Mouse (Mus musculus): Measurements from ENCODE around the gene Ckap5. TPM values are rescaled to one million over a fixed set of nuclear protein-coding genes. Genes with fewer than 3 reads are reported as not detected.

Gene Ckap5
- total RNA-seq, 2 experiments from 2014 or later = 27.0 TPM

DNA sequence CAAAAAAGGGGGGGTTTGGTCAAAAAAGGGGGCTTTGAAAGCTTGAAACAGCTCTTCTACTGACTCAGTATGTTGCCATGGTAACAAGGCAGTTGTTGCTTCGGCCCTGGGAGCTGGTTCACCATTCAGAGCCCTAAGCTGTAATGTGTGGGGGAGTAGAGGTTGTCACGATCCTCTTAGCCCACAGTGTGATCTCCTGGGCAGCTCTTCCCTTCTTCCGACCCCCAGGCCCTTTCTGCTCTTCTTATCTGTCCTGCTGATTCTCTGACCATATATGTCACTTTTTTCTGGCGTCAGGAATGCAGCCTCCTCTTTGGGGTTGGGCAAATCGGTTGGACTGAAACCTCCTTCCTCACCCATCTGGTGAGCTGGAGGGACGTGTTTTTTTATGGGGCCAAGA is 126.3 kb downstream of the Ckap5 start:
- DNase-seq = no peak

GRCm38 (mm10) chr2:91655388-91655787 is 128.8 kb downstream of the Ckap5 start:
- DNase-seq = no peak

DNA sequence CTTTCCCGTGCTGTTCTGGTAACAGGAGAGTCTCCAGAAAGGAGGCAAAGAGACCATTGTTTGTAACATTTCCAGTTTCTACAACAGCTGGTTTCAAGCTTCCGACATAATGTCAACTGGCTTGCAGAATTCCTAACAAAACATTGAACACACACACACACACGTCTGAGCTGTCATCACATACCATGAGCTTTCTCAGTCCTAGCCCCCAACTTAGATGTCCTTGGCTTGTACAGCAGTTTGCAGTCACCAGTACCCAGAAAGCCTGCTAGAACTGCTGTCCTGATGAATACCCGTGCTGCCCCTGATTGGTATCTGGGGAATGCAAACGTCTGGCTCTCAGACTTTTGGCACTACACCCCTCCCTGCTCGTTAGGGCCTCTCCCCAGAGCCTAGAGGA is 129.3 kb downstream of the Ckap5 start:
- DNase-seq = no peak

- no peak for DNase-seq
Observed at GRCm38 (mm10) chr2:91656774-91657173, 130.2 kb downstream of the Ckap5 start.

- DNase-seq = no peak
Observed at GRCm38 (mm10) chr2:91659657-91660056, 133.1 kb downstream of the Ckap5 start.

- no peak for DNase-seq
Observed at GRCm38 (mm10) chr2:91660981-91661380, 134.4 kb downstream of the Ckap5 start.

DNA sequence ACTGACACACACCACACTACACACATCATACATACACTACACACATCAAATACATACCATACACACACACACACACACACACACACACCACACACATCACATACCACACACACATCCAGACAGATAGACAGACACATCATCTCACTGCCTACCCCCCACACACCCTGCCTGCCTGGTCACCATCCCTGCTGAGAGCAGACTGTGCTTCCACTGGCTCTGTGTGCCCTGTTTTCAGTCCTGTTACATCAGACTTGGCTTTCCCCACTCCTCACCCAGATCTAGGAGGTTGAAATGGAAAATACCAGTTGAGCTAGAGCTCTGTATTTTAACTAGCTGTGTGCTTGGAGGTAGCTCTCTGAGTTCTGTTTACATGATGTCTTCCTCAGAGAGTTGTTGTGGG is 138.2 kb downstream of the Ckap5 start:
- DNase-seq = no peak

DNA sequence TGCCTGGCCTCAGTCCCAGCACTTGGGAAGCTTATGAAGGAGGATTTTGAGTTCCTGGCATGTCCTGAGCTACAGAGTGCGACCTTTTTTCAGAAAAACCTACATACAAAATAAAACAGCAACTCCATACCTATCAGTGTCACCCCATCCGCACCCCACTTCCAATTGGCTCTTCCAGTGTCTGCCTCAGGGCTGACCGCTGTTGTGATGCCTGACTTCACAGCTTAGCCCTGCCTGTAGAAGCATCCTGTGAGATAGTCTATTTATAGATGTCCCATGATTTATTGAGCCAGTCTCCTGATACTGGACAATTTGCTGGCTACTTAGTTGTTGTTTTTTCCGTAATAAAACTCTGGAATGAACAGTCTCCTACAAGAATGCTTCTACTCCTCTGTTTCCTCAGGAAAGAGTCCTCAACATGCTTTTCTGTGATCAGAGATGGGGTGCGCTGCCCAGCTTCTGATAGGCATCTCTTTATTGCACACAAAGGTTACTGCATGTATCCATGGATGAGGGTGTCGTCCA is 139.9 kb downstream of the Ckap5 start:
- no peak for DNase-seq

DNA sequence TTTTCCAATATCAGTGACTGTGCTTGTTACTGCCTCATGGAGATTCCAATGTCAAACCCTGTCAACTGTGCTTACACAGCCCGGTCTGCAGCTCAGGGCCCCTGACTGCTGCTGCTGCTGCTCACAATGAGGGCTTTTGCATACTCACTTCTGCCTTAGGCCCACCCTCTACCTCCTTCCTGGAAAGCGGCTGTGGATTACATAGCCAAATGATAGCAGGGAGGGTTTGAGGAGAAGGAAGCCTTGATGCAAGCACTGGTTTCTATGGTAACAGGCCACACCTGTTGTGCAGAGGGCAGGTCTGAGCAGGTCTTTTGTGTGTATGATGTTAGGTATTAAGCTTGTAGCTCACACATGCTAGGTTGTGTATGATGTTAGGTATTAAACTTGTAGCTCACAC is 141.2 kb downstream of the Ckap5 start:
- DNase-seq = no peak

- DNase-seq = no peak
Observed at GRCm38 (mm10) chr2:91669326-91669725, 142.8 kb downstream of the Ckap5 start.

- DNase-seq = no peak
Observed at GRCm38 (mm10) chr2:91670038-91670437, 143.5 kb downstream of the Ckap5 start.

Other genes with a start within 250 kb of the Ckap5 start
- gene 1110051M20Rik, start 82.1 kb upstream of the Ckap5 start, total RNA-seq (2021) = 10 to 100 TPM; 12.6 to 13.6 TPM
- gene Lrp4, start 69.3 kb upstream of the Ckap5 start, total RNA-seq (2021) = 10 to 100 TPM in 1 of 2 experiments, 1 to 10 TPM in 1; 8.9 to 12.1 TPM
- under 1 TPM in 1 of 2 experiments, not detected in 1; 0.26 TPM for gene F2, start 109.7 kb downstream of the Ckap5 start, total RNA-seq (2021)
- gene Zfp408, start 123.0 kb downstream of the Ckap5 start, total RNA-seq (2021) = 1 to 10 TPM; 2.2 to 3.7 TPM
- 1 to 10 TPM; 7.6 to 9.7 TPM for gene Arhgap1, start 123.1 kb downstream of the Ckap5 start, total RNA-seq (2021)
- 10 to 100 TPM; 23.4 to 24.4 TPM for gene Atg13, start 183.8 kb downstream of the Ckap5 start, total RNA-seq (2021)
- gene Harbi1, start 184.1 kb downstream of the Ckap5 start, total RNA-seq (2021) = 1 to 10 TPM; 3.4 TPM
- gene Ambra1, start 203.4 kb downstream of the Ckap5 start, total RNA-seq (2021) = 10 to 100 TPM; 12.6 to 13.0 TPM